Mouse (Mus musculus) lung, postnatal 0 days (tissue): ENCODE results near the gene L3mbtl1. TPM values are rescaled to one million over a fixed set of nuclear protein-coding genes. Genes with fewer than 3 reads are reported as not detected.

ENCODE experiments used
- ATAC-seq: fragments of 200-750 bp; cut with Nextera tagmentation; 2 replicates; pipeline ENCODE4 v1.8.0; 2017; ENCODE audit warnings: moderate library complexity
- DNase-seq: peaks from one replicate; pipeline ENCODE4 v3.0.0-alpha.2; 2016; ENCODE audit warnings: low spot score
- H3K27ac ChIP-seq: fragments of 300-500 bp; sonication (generic); 2 replicates; pipeline ENCODE4 v1.5.1; 2014; ENCODE audit warnings: antibody characterized with exemption, mild to moderate bottlenecking, low read length, mixed read lengths
- H3K27me3 ChIP-seq: fragments of 300-500 bp; sonication (generic); replicated peaks from 2 replicates; pipeline ENCODE4 v1.6.1; 2014; ENCODE audit warnings: low read length, mixed read lengths; ENCODE audit not compliant: insufficient read depth
- H3K36me3 ChIP-seq: fragments of 300-500 bp; sonication (generic); 2 replicates; pipeline ENCODE4 v1.6.1; 2014; ENCODE audit warnings: low read length, mixed read lengths; ENCODE audit not compliant: insufficient read depth
- H3K4me1 ChIP-seq: fragments of 300-500 bp; sonication (generic); 2 replicates; pipeline ENCODE4 v1.6.1; 2014; ENCODE audit warnings: antibody characterized with exemption, low read depth, low read length, mixed read lengths; ENCODE audit not compliant: insufficient read depth
- H3K4me2 ChIP-seq: fragments of 300-500 bp; sonication (generic); replicated peaks from 2 replicates; pipeline ENCODE4 v1.6.1; 2014; ENCODE audit warnings: low read depth, mild to moderate bottlenecking, low read length, moderate library complexity, mixed read lengths
- H3K4me3 ChIP-seq: fragments of 300-500 bp; sonication (generic); 2 replicates; pipeline ENCODE4 v1.5.1; 2014; ENCODE audit warnings: low read depth, low read length
- H3K9ac ChIP-seq: fragments of 300-500 bp; sonication (generic); replicated peaks from 2 replicates; pipeline ENCODE4 v1.6.1; 2014; ENCODE audit warnings: low read depth, mild to moderate bottlenecking
- H3K9me3 ChIP-seq: fragments of 300-500 bp; sonication (generic); 2 replicates; pipeline ENCODE4 v1.6.1; 2016; ENCODE audit warnings: low read length, mixed read lengths
- CTCF ChIP-seq: IDR thresholded peaks from 2 replicates; pipeline ENCODE4 v1.5.1; 2016; ENCODE audit warnings: antibody characterized with exemption, mild to moderate bottlenecking
- EP300 ChIP-seq: IDR thresholded peaks from 2 replicates; pipeline ENCODE4 v1.6.1; 2016; ENCODE audit warnings: antibody characterized with exemption, mild to moderate bottlenecking, control low read depth
- WGBS: fragments of 180-500 bp; shearing (Covaris S2); extraction: QIAGEN DNeasy Blood & Tissue Kit; methylation state at CpG from one replicate; pipeline ENCODE4 v1.1.7; 2014; 5-methylcytosine and 5-hydroxymethylcytosine counted together
- polyA plus RNA-seq: library from polyadenylated mRNA; unstranded; fragments of >200 nt; fragmentation: Nextera tagmentation; extraction: Ambion mirVana; gene quantifications from 2 replicates; pipeline ENCODE4 v1.2.1, GENCODE M21; 2015

The L3mbtl1 gene
- polyA plus RNA-seq, 1 experiment from 2014 or later = not detected

- Histone ChIP-seq H3K4me3 (no peak overlapping the region), H3K4me2 (no peak overlapping the region), H3K9ac (no peak overlapping the region), H3K27me3 (no peaks in the 10 kb centered on the region), H3K27ac (no peak overlapping the region), H3K4me1 (no peaks in the 10 kb centered on the region), H3K36me3 (no peaks in the 10 kb centered on the region), H3K9me3 (no peaks in the 10 kb centered on the region)
- DNase-seq = no peak
- no peak for TF ChIP-seq CTCF
- TF ChIP-seq EP300 = no peak
- no peak for ATAC-seq
Observed at GRCm38 (mm10) chr2:162992084-162992437, 48.8 kb downstream of the L3mbtl1 start.

GRCm38 (mm10) chr2:162993881-162994616 is 50.8 kb downstream of the L3mbtl1 start:
- Histone ChIP-seq H3K9ac (no peak overlapping the region), H3K4me1 (no peaks in the 10 kb centered on the region), H3K27me3 (no peaks in the 10 kb centered on the region), H3K36me3 (no peaks in the 10 kb centered on the region), H3K4me2 (no peak overlapping the region), H3K4me3 (no peak overlapping the region), H3K9me3 (no peaks in the 10 kb centered on the region), H3K27ac (no peak overlapping the region)
- no peak for TF ChIP-seq CTCF
- TF ChIP-seq EP300 = no peak
- ATAC-seq = no peak
- 67% methylated on average over 9 of the region's 9 CpGs for WGBS
- DNase-seq = no peak

- Histone ChIP-seq H3K9ac (no peak overlapping the region), H3K27ac (no peak overlapping the region), H3K27me3 (no peaks in the 10 kb centered on the region), H3K4me3 (no peak overlapping the region), H3K4me1 (no peaks in the 10 kb centered on the region), H3K9me3 (no peaks in the 10 kb centered on the region), H3K36me3 (no peaks in the 10 kb centered on the region), H3K4me2 (no peak overlapping the region)
- peak; percentile 91 for TF ChIP-seq CTCF
- no peak for TF ChIP-seq EP300
- 30% methylated on average over 18 of the region's 18 CpGs for WGBS
- DNase-seq (peak; percentile 70), ATAC-seq (peak; percentile 76)
Observed at GRCm38 (mm10) chr2:162998528-162999230, 55.4 kb downstream of the L3mbtl1 start.

GRCm38 (mm10) chr2:162999744-163000143 is 56.5 kb downstream of the L3mbtl1 start:
- WGBS = 21% methylated on average over 3 of the region's 3 CpGs
- peak; percentile 55 for DNase-seq

GRCm38 (mm10) chr2:163001071-163001470 is 57.8 kb downstream of the L3mbtl1 start:
- Histone ChIP-seq H3K4me2 (no peak overlapping the region), H3K4me3 (no peak overlapping the region), H3K36me3 (no peaks in the 10 kb centered on the region), H3K9me3 (no peaks in the 10 kb centered on the region), H3K27me3 (no peaks in the 10 kb centered on the region), H3K4me1 (no peaks in the 10 kb centered on the region), H3K27ac (no peak overlapping the region), H3K9ac (no peak overlapping the region)
- TF ChIP-seq CTCF = no peak
- TF ChIP-seq EP300 = no peak
- ATAC-seq (no peak), DNase-seq (no peak)
- 83% methylated on average over 1 of the region's 1 CpGs for WGBS

More at GRCm38 (mm10) chr2:162999744-163000143, 56.5 kb downstream of the L3mbtl1 start:
- Histone ChIP-seq H3K9ac (no peak overlapping the region), H3K27me3 (no peaks in the 10 kb centered on the region), H3K4me3 (no peak overlapping the region), H3K27ac (no peak overlapping the region), H3K4me1 (no peaks in the 10 kb centered on the region), H3K36me3 (no peaks in the 10 kb centered on the region), H3K4me2 (no peak overlapping the region), H3K9me3 (no peaks in the 10 kb centered on the region)
- TF ChIP-seq EP300 (no peak), CTCF (peak; percentile 80)
- peak; percentile 35; the same call in 1 of the 2 replicates for ATAC-seq

GRCm38 (mm10) chr2:163007299-163007698 is 64.0 kb downstream of the L3mbtl1 start:
- DNase-seq = peak; percentile 44
- peak; percentile 75 for ATAC-seq
- peak; percentile 75; the same call in 1 of the 2 replicates for TF ChIP-seq EP300
- TF ChIP-seq CTCF = no peak

More at GRCm38 (mm10) chr2:163007299-163007698, 64.0 kb downstream of the L3mbtl1 start:
- Histone ChIP-seq H3K9ac (no peak overlapping the region), H3K36me3 (no peaks in the 10 kb centered on the region), H3K4me2 (no peak overlapping the region), H3K4me3 (no peak overlapping the region), H3K27ac (no peak overlapping the region), H3K27me3 (no peaks in the 10 kb centered on the region), H3K9me3 (no peaks in the 10 kb centered on the region), H3K4me1 (no peaks in the 10 kb centered on the region)
- 55% methylated on average over 4 of the region's 4 CpGs for WGBS
